Mouse (Mus musculus): ENCODE results near the gene Nme2. TPM values are rescaled to one million over a fixed set of nuclear protein-coding genes. Genes with fewer than 3 reads are reported as not detected.

The Nme2 gene
- polyA plus RNA-seq, 1 experiment from 2014 or later = 85.2 TPM

DNA sequence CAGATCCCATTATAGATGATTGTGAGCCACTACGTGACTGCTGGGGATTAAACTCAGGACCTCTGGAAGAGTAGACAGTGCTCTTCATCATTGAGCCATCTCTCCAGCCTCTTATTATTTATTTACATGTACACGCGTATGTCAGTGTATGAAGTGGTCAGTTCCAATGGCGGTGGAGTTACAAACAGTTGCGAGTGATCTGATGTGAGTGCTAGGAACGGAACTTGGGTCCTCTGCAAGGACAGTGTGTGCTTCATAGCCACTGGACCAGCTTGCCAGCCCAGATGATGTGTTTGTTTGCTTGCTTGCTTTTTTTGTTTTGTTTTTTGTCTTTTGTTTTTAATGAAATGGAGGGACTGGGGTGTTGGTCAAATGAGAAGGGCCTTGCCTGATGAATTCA lies 13.1 kb upstream of the Nme2 start:
- no peak for ATAC-seq (ENCODE audit: low read depth)
- H3K4me2 ChIP-seq (ENCODE audit: low read depth, low read length) = no peak overlapping the region
- no peaks in the 10 kb centered on the region for H3K4me1 ChIP-seq (ENCODE audit: control insufficient read depth, insufficient read depth, low read length)
- no peak overlapping the region for H3K9ac ChIP-seq (replicated peaks; ENCODE audit: low read depth, low read length)
- no peak overlapping the region for H3K27ac ChIP-seq (ENCODE audit: low read depth, low read length)
- H3K9me3 ChIP-seq (ENCODE audit: control insufficient read depth, low read length) = no peaks in the 10 kb centered on the region
- peaks cover 8% of the 10 kb centered on the region for H3K36me3 ChIP-seq (ENCODE audit: control insufficient read depth, insufficient read depth, low read length)
- no peaks in the 10 kb centered on the region for H3K27me3 ChIP-seq (ENCODE audit: control insufficient read depth, insufficient read depth, low read length)
- WGBS = 94% methylated on average over 6 of the region's 6 CpGs
- no peak overlapping the region for H3K4me3 ChIP-seq (ENCODE audit: low read depth, low read length)

DNA sequence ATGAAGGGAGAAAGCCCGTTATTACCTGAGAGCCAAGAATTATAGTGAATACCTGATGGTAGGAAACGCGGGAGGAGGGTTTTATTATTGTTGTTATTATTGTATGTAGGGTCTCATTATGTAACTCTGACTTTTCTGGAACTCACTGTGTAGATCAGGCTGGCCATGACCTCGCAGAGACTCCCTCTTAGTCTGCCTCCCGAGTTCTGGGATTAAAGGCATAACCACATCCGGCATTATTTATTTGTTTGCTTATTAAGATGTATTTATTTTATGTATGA lies 12.7 kb upstream of the Nme2 start:
- ATAC-seq (ENCODE audit: low read depth) = no peak
- Histone ChIP-seq H3K4me2 (ENCODE audit: low read depth, low read length) (peak overlapping the region; percentile 33), H3K9ac (replicated peaks; ENCODE audit: low read depth, low read length) (0 out of 2 replicates have a peak overlapping the region, but pooled peaks have one; percentile 8), H3K27me3 (ENCODE audit: control insufficient read depth, insufficient read depth, low read length) (no peaks in the 10 kb centered on the region), H3K36me3 (ENCODE audit: control insufficient read depth, insufficient read depth, low read length) (peaks cover 10% of the 10 kb centered on the region), H3K9me3 (ENCODE audit: control insufficient read depth, low read length) (no peaks in the 10 kb centered on the region), H3K4me1 (ENCODE audit: control insufficient read depth, insufficient read depth, low read length) (no peaks in the 10 kb centered on the region), H3K4me3 (ENCODE audit: low read depth, low read length) (peak overlapping the region; percentile 79), H3K27ac (ENCODE audit: low read depth, low read length) (peak overlapping the region; percentile 79)
- WGBS = 50% methylated on average over 6 of the region's 6 CpGs

DNA sequence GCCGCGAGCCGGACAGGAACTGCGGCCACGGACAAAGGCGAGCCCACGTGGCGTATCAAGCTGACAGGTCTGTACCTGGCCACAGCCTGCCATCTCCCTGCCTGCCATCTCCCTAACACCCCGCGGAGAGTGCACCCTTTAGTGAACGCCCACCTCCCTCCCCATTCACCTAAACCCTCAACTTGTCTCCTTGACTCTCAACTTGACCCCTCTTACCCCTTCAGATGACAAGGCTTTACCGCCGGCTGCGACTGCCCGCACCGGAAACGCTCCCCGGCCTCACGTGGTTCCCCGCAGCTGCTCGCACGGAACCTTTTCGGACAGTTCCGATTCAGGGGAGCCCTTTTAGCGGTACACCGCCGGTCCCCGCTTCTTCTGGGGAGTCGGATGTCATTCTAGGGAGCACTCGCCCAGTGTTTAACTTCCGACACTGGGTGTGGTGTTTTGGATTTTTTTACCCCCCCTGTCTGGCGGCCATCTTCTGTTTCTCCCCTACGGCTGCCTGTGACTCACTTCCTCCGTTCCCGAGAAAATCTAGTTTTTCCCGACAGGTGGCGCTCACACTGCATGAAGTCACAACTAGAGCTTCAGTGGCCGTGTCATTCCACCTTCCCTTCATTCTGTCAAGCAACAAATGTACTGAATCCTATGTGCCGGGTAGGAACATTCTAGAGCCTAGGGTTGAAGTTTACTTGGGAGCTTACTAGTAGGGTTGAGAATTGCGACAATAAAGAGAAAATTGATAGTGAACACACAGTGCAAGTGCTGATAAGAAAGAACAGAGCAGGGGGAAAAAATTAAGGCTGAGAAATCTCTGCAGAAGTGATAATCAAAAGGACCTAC lies 12.2 kb upstream of the Nme2 start, which contains the start of the genes Gm20390 and Nme1:
Gene Gm20390 (minus strand): TSS at position 289 of the 843 bp plus-strand sequence.
Gene Nme1 (minus strand): TSS at position 517 of the 843 bp plus-strand sequence.
- Histone ChIP-seq H3K27me3 (ENCODE audit: control insufficient read depth, insufficient read depth, low read length) (no peaks in the 10 kb centered on the region), H3K4me2 (ENCODE audit: low read depth, low read length) (peak within 1 kb of the TSS; percentile 69), H3K4me1 (ENCODE audit: control insufficient read depth, insufficient read depth, low read length) (no peaks in the 10 kb centered on the region), H3K4me3 (ENCODE audit: low read depth, low read length) (peak within 1 kb of the TSS; percentile 79), H3K36me3 (ENCODE audit: control insufficient read depth, insufficient read depth, low read length) (peaks cover 14% of the 10 kb centered on the region), H3K9me3 (ENCODE audit: control insufficient read depth, low read length) (no peaks in the 10 kb centered on the region), H3K27ac (ENCODE audit: low read depth, low read length) (peak within 1 kb of the TSS; percentile 84), H3K9ac (replicated peaks; ENCODE audit: low read depth, low read length) (peak within 1 kb of the TSS; percentile 74)
- peak; percentile 96 for ATAC-seq (ENCODE audit: low read depth)
- under 1% methylated on average over 40 of the region's 40 CpGs for WGBS

DNA sequence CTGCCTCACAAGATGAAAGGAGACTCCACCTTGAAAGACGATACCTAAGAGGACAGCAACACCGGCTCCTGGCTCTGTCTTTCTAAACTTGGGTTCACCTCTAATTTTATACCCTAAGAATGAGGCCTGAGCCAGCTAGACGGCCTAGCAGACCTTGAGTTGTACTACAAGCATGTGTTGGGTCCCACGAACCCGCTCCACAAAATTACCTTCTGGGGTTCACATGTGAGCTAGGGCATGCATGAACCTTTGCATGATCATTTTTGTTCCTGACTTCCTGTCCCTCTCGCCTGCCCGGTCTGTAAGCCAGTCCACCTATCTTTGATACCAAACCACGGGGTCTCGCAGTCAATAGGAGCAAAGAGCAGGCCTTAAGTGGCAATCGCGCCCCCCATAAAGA lies 11.3 kb upstream of the Nme2 start:
- no peaks in the 10 kb centered on the region for H3K4me1 ChIP-seq (ENCODE audit: control insufficient read depth, insufficient read depth, low read length)
- no peak for ATAC-seq (ENCODE audit: low read depth)
- H3K36me3 ChIP-seq (ENCODE audit: control insufficient read depth, insufficient read depth, low read length) = peaks cover 22% of the 10 kb centered on the region
- WGBS = 4% methylated on average over 11 of the region's 11 CpGs
- peak overlapping the region; percentile 74 for H3K9ac ChIP-seq (replicated peaks; ENCODE audit: low read depth, low read length)
- H3K4me3 ChIP-seq (ENCODE audit: low read depth, low read length) = peak overlapping the region; percentile 79
- H3K9me3 ChIP-seq (ENCODE audit: control insufficient read depth, low read length) = no peaks in the 10 kb centered on the region
- H3K27ac ChIP-seq (ENCODE audit: low read depth, low read length) = peak overlapping the region; percentile 84
- peak overlapping the region; percentile 69 for H3K4me2 ChIP-seq (ENCODE audit: low read depth, low read length)
- no peaks in the 10 kb centered on the region for H3K27me3 ChIP-seq (ENCODE audit: control insufficient read depth, insufficient read depth, low read length)

DNA sequence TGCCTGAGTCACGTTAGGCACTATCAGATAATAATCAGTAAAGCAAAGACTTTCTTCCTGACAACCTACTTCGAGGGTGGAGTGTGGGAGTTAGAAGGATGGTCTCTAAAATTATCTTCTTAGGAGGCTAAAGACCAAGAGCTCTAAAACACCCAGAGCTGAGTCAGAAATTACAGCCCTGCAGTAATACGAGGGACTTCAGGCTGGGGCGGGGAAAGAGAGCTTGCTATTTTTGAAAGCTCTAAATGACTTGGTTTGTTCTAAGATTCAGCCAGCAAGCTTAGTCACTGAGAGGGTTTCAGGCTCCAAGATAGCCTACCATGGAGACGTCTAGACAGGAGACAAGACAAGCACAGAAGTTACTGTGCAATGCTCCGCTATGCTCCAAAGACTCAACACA lies 9.3 kb upstream of the Nme2 start:
- no peaks in the 10 kb centered on the region for H3K4me1 ChIP-seq (ENCODE audit: control insufficient read depth, insufficient read depth, low read length)
- no peak overlapping the region for H3K4me2 ChIP-seq (ENCODE audit: low read depth, low read length)
- H3K4me3 ChIP-seq (ENCODE audit: low read depth, low read length) = no peak overlapping the region
- H3K27ac ChIP-seq (ENCODE audit: low read depth, low read length) = no peak overlapping the region
- 95% methylated on average over 6 of the region's 6 CpGs for WGBS
- peaks cover 38% of the 10 kb centered on the region for H3K36me3 ChIP-seq (ENCODE audit: control insufficient read depth, insufficient read depth, low read length)
- H3K27me3 ChIP-seq (ENCODE audit: control insufficient read depth, insufficient read depth, low read length) = no peaks in the 10 kb centered on the region
- ATAC-seq (ENCODE audit: low read depth) = no peak
- no peaks in the 10 kb centered on the region for H3K9me3 ChIP-seq (ENCODE audit: control insufficient read depth, low read length)
- no peak overlapping the region for H3K9ac ChIP-seq (replicated peaks; ENCODE audit: low read depth, low read length)

DNA sequence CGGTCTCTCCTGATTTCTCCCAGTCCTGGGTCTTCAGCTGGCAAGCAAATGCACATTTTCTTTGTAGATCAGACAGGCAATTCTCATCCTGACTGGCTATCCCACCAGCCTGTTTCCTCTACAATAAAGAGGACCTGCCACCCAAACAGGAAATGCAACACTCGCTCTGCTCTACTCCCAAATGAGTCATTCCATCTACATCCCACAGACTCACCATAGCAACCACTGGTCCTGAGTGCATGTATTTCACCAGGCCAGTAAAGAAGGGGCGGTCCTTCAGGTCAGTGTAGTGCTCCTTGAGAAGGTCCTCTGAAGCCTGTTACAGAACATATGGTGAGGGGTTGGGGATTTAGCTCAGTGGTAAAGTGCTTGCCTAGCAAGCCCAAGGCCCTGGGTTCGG lies 7.0 kb upstream of the Nme2 start:
- H3K36me3 ChIP-seq (ENCODE audit: control insufficient read depth, insufficient read depth, low read length) = peaks cover 54% of the 10 kb centered on the region
- no peaks in the 10 kb centered on the region for H3K9me3 ChIP-seq (ENCODE audit: control insufficient read depth, low read length)
- H3K27me3 ChIP-seq (ENCODE audit: control insufficient read depth, insufficient read depth, low read length) = no peaks in the 10 kb centered on the region
- 76% methylated on average over 4 of the region's 4 CpGs for WGBS
- no peak overlapping the region for H3K4me2 ChIP-seq (ENCODE audit: low read depth, low read length)
- no peak overlapping the region for H3K9ac ChIP-seq (replicated peaks; ENCODE audit: low read depth, low read length)
- no peak for ATAC-seq (ENCODE audit: low read depth)
- H3K4me3 ChIP-seq (ENCODE audit: low read depth, low read length) = no peak overlapping the region
- H3K27ac ChIP-seq (ENCODE audit: low read depth, low read length) = no peak overlapping the region
- no peaks in the 10 kb centered on the region for H3K4me1 ChIP-seq (ENCODE audit: control insufficient read depth, insufficient read depth, low read length)

DNA sequence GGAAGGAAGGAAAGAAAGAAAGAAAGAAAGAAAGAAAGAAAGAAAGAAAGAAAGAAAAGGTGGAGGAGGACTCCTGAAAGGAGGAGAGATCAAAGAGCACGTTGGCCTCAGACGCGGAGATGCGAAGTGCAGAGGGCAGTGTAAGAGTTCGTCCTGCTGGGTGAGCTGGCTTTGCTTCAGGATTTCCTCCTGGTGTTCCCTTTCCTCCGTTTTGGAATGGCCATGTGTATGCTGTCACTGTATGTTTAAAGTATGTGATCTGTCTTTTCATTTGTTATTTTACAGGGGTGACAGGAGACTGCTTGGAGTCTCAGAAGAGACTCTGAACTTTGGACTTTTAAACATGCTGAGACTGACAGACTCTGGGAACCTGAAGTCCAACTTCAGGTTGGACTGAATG lies 5.4 kb upstream of the Nme2 start:
- Histone ChIP-seq H3K27me3 (ENCODE audit: control insufficient read depth, insufficient read depth, low read length) (no peaks in the 10 kb centered on the region), H3K9me3 (ENCODE audit: control insufficient read depth, low read length) (no peaks in the 10 kb centered on the region), H3K9ac (replicated peaks; ENCODE audit: low read depth, low read length) (no peak overlapping the region), H3K27ac (ENCODE audit: low read depth, low read length) (no peak overlapping the region), H3K36me3 (ENCODE audit: control insufficient read depth, insufficient read depth, low read length) (peaks cover 59% of the 10 kb centered on the region), H3K4me3 (ENCODE audit: low read depth, low read length) (no peak overlapping the region), H3K4me2 (ENCODE audit: low read depth, low read length) (no peak overlapping the region), H3K4me1 (ENCODE audit: control insufficient read depth, insufficient read depth, low read length) (no peaks in the 10 kb centered on the region)
- whole genome bisulfite sequencing = 93% methylated on average over 6 of the region's 6 CpGs
- no peak for ATAC-seq (ENCODE audit: low read depth)

DNA sequence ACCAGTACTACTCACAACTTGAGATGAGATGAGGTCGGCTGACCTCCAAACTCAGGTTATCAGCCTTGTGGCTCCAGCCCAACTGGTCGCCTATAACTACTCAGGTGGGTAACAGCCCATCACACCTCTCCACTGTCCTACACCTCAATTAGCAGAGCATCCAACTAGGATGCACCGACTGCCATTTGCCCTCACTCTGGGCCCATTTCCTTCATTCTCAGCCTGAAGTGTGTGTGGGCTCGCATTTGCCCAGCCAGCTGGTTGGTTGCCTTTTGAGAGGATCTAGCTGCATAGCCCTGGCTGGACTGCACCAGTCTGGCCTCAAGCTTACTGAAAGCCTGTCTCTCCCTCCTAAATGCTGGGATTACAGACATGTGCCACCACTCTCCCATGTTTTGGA lies 1.7 kb upstream of the Nme2 start:
- 84% methylated on average over 4 of the region's 4 CpGs for WGBS
- ATAC-seq (ENCODE audit: low read depth) = no peak
- Histone ChIP-seq H3K27ac (ENCODE audit: low read depth, low read length) (no peak overlapping the region), H3K9ac (replicated peaks; ENCODE audit: low read depth, low read length) (no peak overlapping the region; the same call in 1 of the 2 replicates), H3K4me1 (ENCODE audit: control insufficient read depth, insufficient read depth, low read length) (peaks cover 8% of the 10 kb centered on the region; the same call in 1 of the 2 replicates), H3K27me3 (ENCODE audit: control insufficient read depth, insufficient read depth, low read length) (no peaks in the 10 kb centered on the region), H3K9me3 (ENCODE audit: control insufficient read depth, low read length) (no peaks in the 10 kb centered on the region), H3K36me3 (ENCODE audit: control insufficient read depth, insufficient read depth, low read length) (peaks cover 41% of the 10 kb centered on the region), H3K4me3 (ENCODE audit: low read depth, low read length) (no peak overlapping the region), H3K4me2 (ENCODE audit: low read depth, low read length) (no peak overlapping the region)

DNA sequence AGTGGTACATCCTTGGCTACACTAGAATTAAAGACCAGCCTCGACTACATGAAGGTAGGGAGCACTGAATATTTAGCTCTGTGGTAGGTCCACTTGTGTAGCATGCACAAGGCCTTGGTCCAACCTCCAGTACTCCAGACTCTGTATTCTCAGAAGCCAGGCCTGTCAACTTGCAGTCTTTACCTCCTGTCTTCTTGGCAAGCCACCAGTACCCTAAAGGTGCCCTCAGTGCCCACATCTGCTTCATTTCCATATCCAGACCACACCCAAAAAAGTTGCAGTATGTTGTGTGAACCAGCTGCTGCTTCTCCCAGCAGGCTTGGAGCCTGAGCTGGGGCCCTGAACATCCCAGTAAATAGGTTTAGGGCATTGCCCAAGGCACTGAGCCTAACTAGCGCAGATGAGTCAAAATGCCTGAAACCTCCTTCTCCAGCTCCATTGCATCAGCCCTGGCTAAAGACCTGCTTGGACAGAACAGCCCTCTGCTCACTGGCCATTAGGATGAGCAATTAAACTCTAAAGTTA lies 1.0 kb upstream of the Nme2 start:
- H3K4me2 ChIP-seq (ENCODE audit: low read depth, low read length) = no peak overlapping the region
- no peak for ATAC-seq (ENCODE audit: low read depth)

More for the DNA sequence above, 1.0 kb upstream of the Nme2 start:
- H3K36me3 ChIP-seq (ENCODE audit: control insufficient read depth, insufficient read depth, low read length) = peaks cover 35% of the 10 kb centered on the region
- no peak overlapping the region for H3K9ac ChIP-seq (replicated peaks; ENCODE audit: low read depth, low read length)
- no peaks in the 10 kb centered on the region for H3K27me3 ChIP-seq (ENCODE audit: control insufficient read depth, insufficient read depth, low read length)
- H3K4me1 ChIP-seq (ENCODE audit: control insufficient read depth, insufficient read depth, low read length) = peaks cover 8% of the 10 kb centered on the region; the same call in 1 of the 2 replicates
- H3K4me3 ChIP-seq (ENCODE audit: low read depth, low read length) = no peak overlapping the region
- WGBS = 83% methylated on average over 2 of the region's 2 CpGs
- no peaks in the 10 kb centered on the region for H3K9me3 ChIP-seq (ENCODE audit: control insufficient read depth, low read length)
- H3K27ac ChIP-seq (ENCODE audit: low read depth, low read length) = no peak overlapping the region

All from neural tube, embryonic 14.5 days (tissue).